Mouse (Mus musculus) embryonic facial prominence, embryonic 10.5 days (tissue): ENCODE measurements around the gene Smpd3. TPM values are rescaled to one million over a fixed set of nuclear protein-coding genes. Genes with fewer than 3 reads are reported as not detected.

ENCODE experiments used
- polyA plus RNA-seq: library from polyadenylated mRNA; unstranded; fragments of >200 nt; fragmentation: Nextera tagmentation; extraction: Ambion mirVana; gene quantifications from 2 replicates; pipeline ENCODE4 v1.2.1, GENCODE M21; 2016

The Smpd3 gene
- polyA plus RNA-seq, 1 experiment from 2014 or later, result 4.0 TPM

Other genes with a start within 250 kb of the Smpd3 start
- gene Esrp2, start 201.0 kb downstream of the Smpd3 start, polyA plus RNA-seq, result 7.5 and 10.5 TPM in 2 replicates
- gene Pla2g15, start 187.6 kb downstream of the Smpd3 start, polyA plus RNA-seq, result 12.8 and 13.8 TPM in 2 replicates
- 71.6 and 84.5 TPM in 2 replicates for gene Slc7a6, start 169.1 kb downstream of the Smpd3 start, polyA plus RNA-seq
- 37.5 and 39.7 TPM in 2 replicates for gene Slc7a6os, start 127.1 kb downstream of the Smpd3 start, polyA plus RNA-seq
- gene Prmt7, start 127.1 kb downstream of the Smpd3 start, polyA plus RNA-seq, result 75.8 and 80.6 TPM in 2 replicates
- 24.5 and 26.4 TPM in 2 replicates for gene Zfp90, start 77.3 kb upstream of the Smpd3 start, polyA plus RNA-seq
- not detected in 2 replicates for gene 6030452D12Rik, start 162.5 kb upstream of the Smpd3 start, polyA plus RNA-seq
- gene Cdh3, start 172.9 kb upstream of the Smpd3 start, polyA plus RNA-seq, result 23.3 and 23.4 TPM in 2 replicates
- gene Gm10073, start 235.5 kb upstream of the Smpd3 start, polyA plus RNA-seq, result 6.0 and 8.1 TPM in 2 replicates